Mouse (Mus musculus): Measurements from ENCODE around the gene Arl15. TPM values are rescaled to one million over a fixed set of nuclear protein-coding genes. Genes with fewer than 3 reads are reported as not detected.

Gene Arl15
- polyA plus RNA-seq, 1 experiment from 2014 or later: 16.3 TPM

- H3K27me3 ChIP-seq (replicated peaks): no peaks in the 10 kb centered on the region
- H3K4me3 ChIP-seq (replicated peaks): no peak overlapping the region
- no peak overlapping the region for H3K27ac ChIP-seq (replicated peaks)
- H3K4me2 ChIP-seq: no peak overlapping the region
- H3K9ac ChIP-seq (replicated peaks): no peak overlapping the region
- no peak for ATAC-seq (ENCODE audit: low FRiP score)
- 87% methylated on average over 3 of the region's 3 CpGs for WGBS
- no peaks in the 10 kb centered on the region for H3K36me3 ChIP-seq
- no peaks in the 10 kb centered on the region for H3K9me3 ChIP-seq (replicated peaks)
- peaks cover 3% of the 10 kb centered on the region; the same call in 1 of the 2 replicates for H3K4me1 ChIP-seq
These were observed 36.5 kb downstream of the Arl15 start for GRCm38 (mm10) chr13:113830805-113831204.

- Histone ChIP-seq H3K4me3 (replicated peaks) (no peak overlapping the region), H3K36me3 (no peaks in the 10 kb centered on the region), H3K4me1 (peaks cover 3% of the 10 kb centered on the region; the same call in 1 of the 2 replicates), H3K27me3 (replicated peaks) (no peaks in the 10 kb centered on the region), H3K27ac (replicated peaks) (no peak overlapping the region), H3K9ac (replicated peaks) (no peak overlapping the region), H3K4me2 (no peak overlapping the region), H3K9me3 (replicated peaks) (no peaks in the 10 kb centered on the region)
- ATAC-seq (ENCODE audit: low FRiP score): no peak
- 97% methylated on average over 6 of the region's 6 CpGs for WGBS
These were observed 38.6 kb downstream of the Arl15 start for GRCm38 (mm10) chr13:113832947-113833346.

- H3K9me3 ChIP-seq (replicated peaks): no peaks in the 10 kb centered on the region
- H3K4me2 ChIP-seq: no peak overlapping the region
- no peak overlapping the region for H3K27ac ChIP-seq (replicated peaks)
- no peaks in the 10 kb centered on the region for H3K36me3 ChIP-seq
- 96% methylated on average over 6 of the region's 6 CpGs for WGBS
- H3K4me1 ChIP-seq: peaks cover 3% of the 10 kb centered on the region; the same call in 1 of the 2 replicates
- no peak for ATAC-seq (ENCODE audit: low FRiP score)
- no peak overlapping the region for H3K9ac ChIP-seq (replicated peaks)
- no peaks in the 10 kb centered on the region for H3K27me3 ChIP-seq (replicated peaks)
- no peak overlapping the region for H3K4me3 ChIP-seq (replicated peaks)
These were observed 41.6 kb downstream of the Arl15 start for GRCm38 (mm10) chr13:113835921-113836320.

- peaks cover 1% of the 10 kb centered on the region; the same call in 1 of the 2 replicates for H3K4me1 ChIP-seq
- no peaks in the 10 kb centered on the region for H3K27me3 ChIP-seq (replicated peaks)
- no peak overlapping the region for H3K9ac ChIP-seq (replicated peaks)
- no peaks in the 10 kb centered on the region for H3K36me3 ChIP-seq
- no peak for ATAC-seq (ENCODE audit: low FRiP score)
- 92% methylated on average over 16 of the region's 16 CpGs for WGBS
- no peak overlapping the region for H3K27ac ChIP-seq (replicated peaks)
- H3K4me3 ChIP-seq (replicated peaks): no peak overlapping the region
- no peaks in the 10 kb centered on the region for H3K9me3 ChIP-seq (replicated peaks)
- no peak overlapping the region for H3K4me2 ChIP-seq
These were observed 44.6 kb downstream of the Arl15 start for GRCm38 (mm10) chr13:113838601-113839576.

- Histone ChIP-seq H3K4me2 (no peak overlapping the region), H3K9me3 (replicated peaks) (no peaks in the 10 kb centered on the region), H3K27ac (replicated peaks) (no peak overlapping the region), H3K27me3 (replicated peaks) (no peaks in the 10 kb centered on the region), H3K4me3 (replicated peaks) (no peak overlapping the region), H3K4me1 (no peaks in the 10 kb centered on the region), H3K9ac (replicated peaks) (no peak overlapping the region), H3K36me3 (no peaks in the 10 kb centered on the region)
- no peak for ATAC-seq (ENCODE audit: low FRiP score)
- WGBS: 92% methylated on average over 6 of the region's 6 CpGs
These were observed 46.1 kb downstream of the Arl15 start for GRCm38 (mm10) chr13:113840421-113840820.

GRCm38 (mm10) chr13:113842411-113843309, 48.4 kb downstream of the Arl15 start:
- Histone ChIP-seq H3K9ac (replicated peaks) (no peak overlapping the region), H3K27ac (replicated peaks) (no peak overlapping the region), H3K4me3 (replicated peaks) (no peak overlapping the region), H3K4me1 (no peaks in the 10 kb centered on the region), H3K27me3 (replicated peaks) (no peaks in the 10 kb centered on the region), H3K4me2 (no peak overlapping the region), H3K9me3 (replicated peaks) (no peaks in the 10 kb centered on the region), H3K36me3 (no peaks in the 10 kb centered on the region)
- no peak for ATAC-seq (ENCODE audit: low FRiP score)
- 92% methylated on average over 14 of the region's 14 CpGs for WGBS

- no peak for ATAC-seq (ENCODE audit: low FRiP score)
These were observed 49.0 kb downstream of the Arl15 start for GRCm38 (mm10) chr13:113843310-113843649.

GRCm38 (mm10) chr13:113843901-113844300, 49.6 kb downstream of the Arl15 start:
- Histone ChIP-seq H3K9ac (replicated peaks) (no peak overlapping the region), H3K36me3 (no peaks in the 10 kb centered on the region), H3K27ac (replicated peaks) (no peak overlapping the region), H3K9me3 (replicated peaks) (no peaks in the 10 kb centered on the region), H3K4me1 (no peaks in the 10 kb centered on the region), H3K4me3 (replicated peaks) (no peak overlapping the region), H3K4me2 (no peak overlapping the region), H3K27me3 (replicated peaks) (no peaks in the 10 kb centered on the region)
- WGBS: 95% methylated on average over 8 of the region's 8 CpGs
- ATAC-seq (ENCODE audit: low FRiP score): no peak

More at GRCm38 (mm10) chr13:113843310-113843649, 49.0 kb downstream of the Arl15 start:
- H3K27ac ChIP-seq (replicated peaks): no peak overlapping the region
- H3K4me1 ChIP-seq: no peaks in the 10 kb centered on the region
- no peak overlapping the region for H3K9ac ChIP-seq (replicated peaks)
- no peak overlapping the region for H3K4me3 ChIP-seq (replicated peaks)
- no peaks in the 10 kb centered on the region for H3K27me3 ChIP-seq (replicated peaks)
- no peaks in the 10 kb centered on the region for H3K9me3 ChIP-seq (replicated peaks)
- H3K36me3 ChIP-seq: no peaks in the 10 kb centered on the region
- WGBS: 87% methylated on average over 3 of the region's 3 CpGs
- H3K4me2 ChIP-seq: no peak overlapping the region

GRCm38 (mm10) chr13:113844717-113845116, 50.4 kb downstream of the Arl15 start:
- no peaks in the 10 kb centered on the region for H3K9me3 ChIP-seq (replicated peaks)
- H3K36me3 ChIP-seq: no peaks in the 10 kb centered on the region
- 94% methylated on average over 4 of the region's 4 CpGs for WGBS
- no peak overlapping the region for H3K4me3 ChIP-seq (replicated peaks)
- H3K4me1 ChIP-seq: no peaks in the 10 kb centered on the region
- ATAC-seq (ENCODE audit: low FRiP score): no peak
- no peak overlapping the region for H3K4me2 ChIP-seq
- H3K27ac ChIP-seq (replicated peaks): no peak overlapping the region
- H3K27me3 ChIP-seq (replicated peaks): no peaks in the 10 kb centered on the region
- no peak overlapping the region for H3K9ac ChIP-seq (replicated peaks)

GRCm38 (mm10) chr13:113845229-113845628, 50.9 kb downstream of the Arl15 start:
- H3K4me1 ChIP-seq: no peaks in the 10 kb centered on the region
- no peak overlapping the region for H3K4me2 ChIP-seq
- no peak overlapping the region for H3K9ac ChIP-seq (replicated peaks)
- H3K27me3 ChIP-seq (replicated peaks): no peaks in the 10 kb centered on the region
- H3K9me3 ChIP-seq (replicated peaks): no peaks in the 10 kb centered on the region
- no peak overlapping the region for H3K27ac ChIP-seq (replicated peaks)
- no peak overlapping the region for H3K4me3 ChIP-seq (replicated peaks)
- H3K36me3 ChIP-seq: no peaks in the 10 kb centered on the region
- 60% methylated on average over 1 of the region's 1 CpGs for WGBS
- ATAC-seq (ENCODE audit: low FRiP score): no peak

- ATAC-seq (ENCODE audit: low FRiP score): no peak
These were observed 52.1 kb downstream of the Arl15 start for GRCm38 (mm10) chr13:113846413-113846812.

More at GRCm38 (mm10) chr13:113846413-113846812, 52.1 kb downstream of the Arl15 start:
- no peaks in the 10 kb centered on the region for H3K36me3 ChIP-seq
- H3K4me3 ChIP-seq (replicated peaks): no peak overlapping the region
- H3K27me3 ChIP-seq (replicated peaks): no peaks in the 10 kb centered on the region
- no peaks in the 10 kb centered on the region for H3K9me3 ChIP-seq (replicated peaks)
- no peak overlapping the region for H3K9ac ChIP-seq (replicated peaks)
- no peak overlapping the region for H3K27ac ChIP-seq (replicated peaks)
- WGBS: 65% methylated on average over 10 of the region's 10 CpGs
- H3K4me2 ChIP-seq: no peak overlapping the region
- H3K4me1 ChIP-seq: no peaks in the 10 kb centered on the region

Measured in neural tube, embryonic 15.5 days (tissue).